Mouse (Mus musculus) T-helper 17 cell (primary cell): ENCODE results near the gene Samd15.

ENCODE experiments used
- in situ Hi-C, 2 experiments: fragments of 300-600 bp; cut with MboI, MseI; formaldehyde crosslinking; loops; 1 replicate in 1 of 2; 2 replicates in 1 of 2; pipeline ENCODE4 v1.15.1; 2025; ENCODE audit warnings: high pct_unique_total_duplicates in 2 of 2

The Samd15 gene

DNA sequence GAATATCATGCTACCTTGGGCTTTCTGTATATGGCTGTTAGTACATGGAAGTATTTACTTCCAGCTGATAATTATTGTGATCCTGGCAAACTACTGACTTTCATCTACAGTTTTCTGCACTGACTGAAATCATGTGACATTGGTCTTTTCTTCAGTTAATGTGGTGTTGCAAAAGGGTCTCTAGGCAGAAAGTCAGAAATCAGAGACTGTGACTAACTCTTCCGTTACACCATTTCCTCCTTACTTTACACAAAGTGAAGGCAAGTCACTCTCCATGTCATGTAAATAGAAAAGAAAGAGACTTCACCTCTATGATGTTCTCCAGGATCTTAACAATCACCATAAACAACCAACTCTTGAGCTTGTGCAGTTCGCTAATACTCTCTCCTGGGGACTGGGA is 30.1 kb downstream of the Samd15 start:
- in situ Hi-C loops = no loop called here

DNA sequence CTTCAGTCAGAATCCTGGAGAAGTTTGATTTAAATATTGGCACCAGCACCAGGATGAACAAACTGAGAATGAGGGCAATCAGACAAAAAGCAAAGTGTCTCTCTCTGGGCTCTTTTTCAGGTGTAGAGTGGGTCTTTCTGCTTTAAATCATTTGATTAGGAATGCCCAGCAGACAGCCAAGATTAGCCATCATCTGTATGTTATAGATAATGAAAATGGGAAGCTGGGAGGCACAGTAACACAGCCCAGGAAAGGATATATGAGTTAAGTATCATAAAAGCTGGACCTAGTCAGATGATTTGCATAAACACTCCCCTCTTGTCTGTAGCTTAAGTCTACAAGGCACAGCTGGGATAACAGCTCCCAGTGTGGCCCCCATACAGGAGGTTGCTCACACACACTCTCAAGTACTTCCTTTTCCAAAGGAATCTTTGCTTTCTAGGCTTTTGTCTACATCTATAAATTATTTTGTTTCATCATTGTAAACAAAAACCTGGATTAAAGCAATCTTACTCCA is 30.9 kb downstream of the Samd15 start:
- in situ Hi-C loops = no loop called here

DNA sequence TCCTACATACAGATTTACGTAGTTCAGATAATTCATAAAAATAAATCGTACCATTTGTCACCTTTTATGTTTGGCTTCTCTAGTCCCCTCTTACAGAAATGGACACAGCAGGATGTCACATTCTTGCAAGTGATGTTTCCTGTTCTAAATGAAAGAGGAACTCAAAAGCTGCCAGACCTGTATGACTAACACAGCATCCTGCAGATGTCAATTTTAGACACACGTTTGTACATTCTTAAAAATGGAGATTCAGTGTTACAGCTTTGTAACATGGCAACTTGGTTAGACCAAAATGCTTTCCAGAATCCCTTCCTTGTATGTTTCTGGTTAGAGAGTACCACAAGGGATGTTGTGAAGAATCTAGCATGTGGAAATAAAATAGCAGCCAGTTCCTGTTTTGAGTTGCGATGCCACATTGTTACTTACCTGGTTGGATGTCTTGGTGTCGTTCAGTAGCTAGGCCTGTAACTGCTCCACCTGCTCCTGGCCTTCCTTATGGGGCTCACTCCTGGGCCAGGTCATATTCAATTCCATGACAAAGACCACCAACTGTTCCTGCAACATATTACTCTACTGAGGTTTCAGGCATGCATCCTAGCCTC is 37.5 kb downstream of the Samd15 start:
- in situ Hi-C loops = no loop called here

DNA sequence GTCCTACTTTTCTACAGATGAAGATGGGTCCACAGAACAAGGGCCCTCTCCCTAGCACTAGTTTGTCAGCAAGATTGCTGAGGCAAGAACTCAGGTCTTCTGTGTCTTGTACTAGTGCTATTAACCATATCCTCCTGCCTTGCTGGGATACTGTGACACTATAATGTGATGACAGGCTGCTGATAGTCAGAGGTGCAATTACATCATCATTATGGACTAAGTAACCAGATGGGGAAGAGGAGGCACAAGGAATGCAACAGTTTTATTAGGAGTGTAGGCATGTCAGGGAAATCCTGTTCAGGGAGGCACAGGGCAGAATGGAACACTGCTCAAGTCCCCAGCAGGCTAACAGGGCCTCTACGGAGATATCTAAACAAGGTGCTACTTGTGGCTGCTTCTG is 39.1 kb downstream of the Samd15 start, which contains the start of gene Noxred1:
TSS of gene Noxred1 (minus strand) at position 101 of the 400 bp plus-strand sequence.
- in situ Hi-C loops = no loop called here

DNA sequence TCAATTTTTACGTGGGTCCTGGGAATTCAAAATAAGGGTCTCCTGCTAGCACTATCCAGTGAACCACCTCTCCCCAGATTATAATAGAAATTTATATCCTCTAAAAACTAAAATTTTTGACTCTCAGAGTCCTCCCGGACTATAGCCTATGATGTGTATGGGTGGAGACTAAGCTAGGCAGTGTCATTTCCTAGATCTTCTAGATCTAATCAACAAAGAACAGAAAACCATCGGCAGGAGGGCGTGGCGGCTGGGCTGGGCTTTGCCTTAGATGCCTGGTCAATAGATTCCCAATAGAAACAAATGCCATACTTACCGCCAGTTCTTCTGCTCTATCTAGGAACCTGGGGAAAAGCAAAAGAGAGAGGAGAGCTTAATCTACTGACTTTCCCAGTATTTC is 50.6 kb downstream of the Samd15 start:
- in situ Hi-C loops = loop anchor here in 1 of 2 experiments (10.0 kb wide), 1 partner anchor 1105 kb away; no protein-coding TSS in a partner anchor

DNA sequence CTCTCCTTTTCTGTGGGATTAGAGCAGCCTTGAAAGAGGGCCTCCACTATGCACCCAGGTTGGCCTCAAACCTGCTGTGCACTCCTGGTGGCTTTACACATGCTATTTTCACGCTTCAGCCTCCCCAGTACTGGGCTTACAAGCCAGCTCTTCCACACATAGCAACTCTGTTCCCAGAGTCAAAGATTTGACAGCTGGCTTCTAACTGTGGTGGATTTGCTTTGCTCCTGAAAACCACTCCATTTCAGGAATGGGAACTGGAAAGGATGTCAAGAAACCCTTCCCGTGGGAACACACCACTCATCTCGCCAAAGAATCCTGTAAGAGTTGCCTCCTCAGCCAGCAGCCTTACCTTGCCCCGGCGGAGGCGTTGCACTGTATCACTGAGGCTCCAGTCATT is 54.4 kb downstream of the Samd15 start:
- in situ Hi-C loops = loop anchor here in 1 of 2 experiments (10.0 kb wide), 1 partner anchor 1109 kb away; no protein-coding TSS in a partner anchor

DNA sequence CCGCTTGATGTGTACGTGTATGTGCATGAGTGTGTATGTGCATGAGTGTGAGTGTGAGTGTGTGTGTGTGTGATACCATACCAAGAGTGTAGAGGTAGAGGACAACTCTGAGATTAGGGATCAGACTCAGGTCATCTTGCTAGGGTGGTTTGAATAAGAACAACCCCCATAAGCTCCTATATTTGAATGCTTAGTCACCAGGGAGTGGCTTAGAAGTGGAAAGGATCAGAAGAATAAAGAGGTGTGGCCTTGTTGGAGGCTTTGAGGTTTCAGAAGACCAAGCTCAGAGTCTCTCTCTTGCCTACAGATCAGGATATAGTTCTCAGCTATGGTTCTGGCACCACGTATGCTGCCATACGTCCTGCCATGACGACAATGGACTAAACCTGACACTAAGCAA is 57.1 kb downstream of the Samd15 start:
- in situ Hi-C loops = loop anchor here in 1 of 2 experiments (10.0 kb wide), 1 partner anchor 1112 kb away; no protein-coding TSS in a partner anchor

DNA sequence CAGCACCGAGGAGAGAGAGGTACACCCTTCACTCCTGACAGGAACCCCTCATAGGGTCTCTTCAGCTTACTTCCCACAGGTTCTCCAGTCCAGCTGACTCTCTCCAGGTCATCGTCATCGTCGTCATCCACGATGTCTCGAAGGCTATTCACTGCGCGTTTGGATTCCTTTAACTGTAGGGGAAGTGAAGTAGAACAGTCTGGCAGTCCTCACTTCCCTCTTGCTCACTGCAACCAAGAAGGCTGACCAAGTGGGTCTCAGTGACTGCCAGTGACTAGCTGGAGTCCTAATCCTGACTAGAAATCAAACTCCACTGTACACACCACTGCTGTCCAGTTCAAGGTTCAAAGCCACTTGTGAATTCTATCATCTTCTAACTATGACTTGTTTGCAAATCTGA is 61.0 kb downstream of the Samd15 start:
- in situ Hi-C loops = no loop called here
